8 mouse cellular contexts compared by ENCODE assay signal in the genomic region with DNA sequence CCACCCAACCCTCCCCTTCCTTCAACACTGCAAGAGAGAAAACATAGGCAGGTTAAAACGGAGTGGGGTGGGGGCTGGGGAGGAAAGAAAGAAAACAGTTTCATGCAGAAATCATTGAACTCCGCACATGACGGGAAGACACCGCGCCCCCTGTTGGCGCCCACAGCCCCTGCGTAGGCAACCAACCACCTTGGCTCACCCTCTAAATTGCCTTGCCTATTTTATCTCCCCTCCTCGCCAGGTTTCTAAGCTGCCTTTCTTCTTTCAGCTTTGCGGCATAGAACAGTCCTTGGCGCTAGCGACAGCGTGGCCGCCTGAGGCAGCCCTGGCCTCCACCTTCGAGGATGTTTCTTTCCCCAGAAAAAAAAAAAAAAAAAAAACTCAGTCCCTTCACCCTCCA.
DNase-seq lines count a peak whose midpoint lies in the region; ATAC-seq and TF ChIP-seq lines count a peak whose summit lies in the region.

No protein-coding gene starts in this region.

- ATAC-seq in kidney, embryonic 15.5 days (replicated peaks; ENCODE audit: low FRiP score), result 0 out of 2 replicates have a peak, but pooled peaks have one; percentile 12
- no peak for ATAC-seq in liver, embryonic 14.5 days (ENCODE audit: insufficient read depth)
- ATAC-seq in neural tube, embryonic 14.5 days (ENCODE audit: low read depth), result no peak; the same call in 1 of the 2 replicates

- DNase-seq in heart, adult 11 months, result peak; percentile 81
- DNase-seq in heart, postnatal 25 days (ENCODE audit: low spot score), result no peak
- DNase-seq in cerebellum, postnatal 4 days (ENCODE audit: low spot score in 2 of 2), result peak; percentile 24 to 55
- no peak for DNase-seq in heart, embryonic 10.5 days (ENCODE audit: low spot score)
- DNase-seq in liver, embryonic 14.5 days (ENCODE audit: low read depth in 3 of 3, low spot score in 3 of 3), result no peak
- no peak for DNase-seq in urinary bladder, postnatal 4 days (ENCODE audit: low spot score in 2 of 2)

- no peaks in the 10 kb centered on the region for H3K9me3 ChIP-seq in heart, embryonic 10.5 days
- H3K9me3 ChIP-seq in kidney, embryonic 15.5 days (replicated peaks), result no peaks in the 10 kb centered on the region
- no peaks in the 10 kb centered on the region for H3K9me3 ChIP-seq in liver, embryonic 14.5 days (ENCODE audit: control insufficient read depth, low read length)
- no peaks in the 10 kb centered on the region for H3K9me3 ChIP-seq in neural tube, embryonic 14.5 days (ENCODE audit: control insufficient read depth, low read length)

- TF ChIP-seq CTCF in liver, embryonic 14.5 days (IDR thresholded peaks at IDR 0.05; ENCODE audit: low read depth), result peak; percentile 54

- no peaks in the 10 kb centered on the region for H3K27me3 ChIP-seq in heart, embryonic 10.5 days (ENCODE audit: insufficient read depth, poor library complexity, severe bottlenecking)
- peaks cover 30% of the 10 kb centered on the region; the same call in 1 of the 2 replicates for H3K27me3 ChIP-seq in kidney, embryonic 15.5 days
- no peaks in the 10 kb centered on the region for H3K27me3 ChIP-seq in liver, embryonic 14.5 days (ENCODE audit: control insufficient read depth, insufficient read depth, low read length)
- H3K27me3 ChIP-seq in neural tube, embryonic 14.5 days (ENCODE audit: control insufficient read depth, insufficient read depth, low read length), result no peaks in the 10 kb centered on the region

- H3K4me3 ChIP-seq in heart, embryonic 10.5 days, result peak overlapping the region; percentile 35; the same call in 1 of the 2 replicates
- no peak overlapping the region; the same call in 1 of the 2 replicates for H3K4me3 ChIP-seq in kidney, embryonic 15.5 days (replicated peaks)
- H3K4me3 ChIP-seq in liver, embryonic 14.5 days (ENCODE audit: insufficient read depth in 1 of 2, low read depth in 2 of 2, low read length in 2 of 2), result no peak overlapping the region
- H3K4me3 ChIP-seq in neural tube, embryonic 14.5 days (ENCODE audit: low read depth, low read length), result no peak overlapping the region

- TF ChIP-seq EP300 in liver, embryonic 14.5 days (IDR thresholded peaks at IDR 0.05; ENCODE audit: low read depth), result no peak

- 19% methylated on average over 14 of the region's 14 CpGs for WGBS in heart, embryonic 10.5 days
- 24% methylated on average over 14 of the region's 14 CpGs for WGBS in kidney, embryonic 15.5 days
- 16% methylated on average over 14 of the region's 14 CpGs for WGBS in liver, embryonic 14.5 days (ENCODE audit: insufficient replicate concordance)
- 13% methylated on average over 13 of the region's 14 CpGs for WGBS in neural tube, embryonic 14.5 days

- no peak overlapping the region for H3K27ac ChIP-seq in heart, embryonic 10.5 days
- no peak overlapping the region for H3K27ac ChIP-seq in kidney, embryonic 15.5 days
- H3K27ac ChIP-seq in liver, embryonic 14.5 days, result no peak overlapping the region
- H3K27ac ChIP-seq in neural tube, embryonic 14.5 days (ENCODE audit: low read depth, low read length), result no peak overlapping the region

- H3K4me2 ChIP-seq in kidney, embryonic 15.5 days, result peak overlapping the region; percentile 41
- H3K4me2 ChIP-seq in liver, embryonic 14.5 days (ENCODE audit: low read depth), result 0 out of 2 replicates have a peak overlapping the region, but pooled peaks have one; percentile 15
- H3K4me2 ChIP-seq in neural tube, embryonic 14.5 days (ENCODE audit: low read depth, low read length), result peak overlapping the region; percentile 26; the same call in 1 of the 2 replicates

- intact Hi-C loops in heart, postnatal 25 days (cut with DNase I), result loop anchor here (5.0 kb wide), 1 partner anchor 436 kb away; no protein-coding TSS in a partner anchor

- no peaks in the 10 kb centered on the region for H3K36me3 ChIP-seq in heart, embryonic 10.5 days
- H3K36me3 ChIP-seq in kidney, embryonic 15.5 days, result no peaks in the 10 kb centered on the region
- H3K36me3 ChIP-seq in liver, embryonic 14.5 days (replicated peaks; ENCODE audit: control insufficient read depth, insufficient read depth, low read depth), result no peaks in the 10 kb centered on the region
- no peaks in the 10 kb centered on the region for H3K36me3 ChIP-seq in neural tube, embryonic 14.5 days (ENCODE audit: control insufficient read depth, insufficient read depth, low read length)

- H3K9ac ChIP-seq in kidney, embryonic 15.5 days, result no peak overlapping the region
- no peak overlapping the region for H3K9ac ChIP-seq in liver, embryonic 14.5 days (replicated peaks)
- no peak overlapping the region for H3K9ac ChIP-seq in neural tube, embryonic 14.5 days (replicated peaks; ENCODE audit: low read depth, low read length)

- H3K4me1 ChIP-seq in heart, embryonic 10.5 days, result peaks cover 3% of the 10 kb centered on the region; the same call in 1 of the 2 replicates
- no peaks in the 10 kb centered on the region for H3K4me1 ChIP-seq in kidney, embryonic 15.5 days
- H3K4me1 ChIP-seq in liver, embryonic 14.5 days (replicated peaks; ENCODE audit: control insufficient read depth in 2 of 2, insufficient read depth in 2 of 2, low read length in 1 of 2), result no peaks in the 10 kb centered on the region
- no peaks in the 10 kb centered on the region for H3K4me1 ChIP-seq in neural tube, embryonic 14.5 days (ENCODE audit: control insufficient read depth, insufficient read depth, low read length)

Comparison
In these comparisons a context has a peak if more than half of its experiments do, and no peak if none do; other contexts are left out.
1. DNase-seq: peak in heart, adult 11 months (single experiment) and cerebellum, postnatal 4 days (2 of 2); none in heart, postnatal 25 days (single experiment), heart, embryonic 10.5 days (single experiment), liver, embryonic 14.5 days (0 of 3) and urinary bladder, postnatal 4 days (0 of 2).
2. Peak in every context shown above with its lines, with median percentiles within 50 percentile points of each other: H3K4me2 ChIP-seq.